Mouse (Mus musculus) neural tube, embryonic 14.5 days (tissue): ENCODE results near the gene Scn8a. TPM values are rescaled to one million over a fixed set of nuclear protein-coding genes. Genes with fewer than 3 reads are reported as not detected.
A peak's percentile ranks its signal among the peaks of the same experiment; 100 is the strongest.
"Not testable (repeated sequence)": the region's sequence is repeated elsewhere in the genome, so short reads cannot be mapped to it uniquely, and the experiment has no call there.

Experiments used
- ATAC-seq: fragments of 200-750 bp; cut with Nextera tagmentation; 2 replicates; pipeline ENCODE4 v1.8.0; 2017; ENCODE audit warnings: low read depth, mild to moderate bottlenecking, moderate TSS enrichment, moderate library complexity
- H3K27ac ChIP-seq: fragments of 300-500 bp; sonication (generic); 2 replicates; pipeline ENCODE4 v1.5.1; 2014; ENCODE audit warnings: low read depth, mild to moderate bottlenecking, control low read depth, low read length, moderate library complexity, mixed read lengths
- H3K27me3 ChIP-seq: fragments of 300-500 bp; sonication (generic); 2 replicates; pipeline ENCODE4 v1.6.1; 2014; ENCODE audit warnings: low read length; ENCODE audit not compliant: control insufficient read depth, insufficient read depth
- H3K36me3 ChIP-seq: fragments of 300-500 bp; sonication (generic); 2 replicates; pipeline ENCODE4 v1.6.1; 2014; ENCODE audit warnings: low read length, mixed read lengths; ENCODE audit not compliant: control insufficient read depth, insufficient read depth
- H3K4me1 ChIP-seq: fragments of 300-500 bp; sonication (generic); 2 replicates; pipeline ENCODE4 v1.6.1; 2014; ENCODE audit warnings: low read length; ENCODE audit not compliant: control insufficient read depth, insufficient read depth
- H3K4me2 ChIP-seq: fragments of 300-500 bp; sonication (generic); 2 replicates; pipeline ENCODE4 v1.6.1; 2014; ENCODE audit warnings: mild to moderate bottlenecking, low read depth, low read length, control low read depth
- H3K4me3 ChIP-seq: fragments of 300-500 bp; sonication (generic); 2 replicates; pipeline ENCODE4 v1.5.1; 2014; ENCODE audit warnings: low read depth, low read length, control low read depth, mixed read lengths
- H3K9ac ChIP-seq: fragments of 300-500 bp; sonication (generic); replicated peaks from 2 replicates; pipeline ENCODE4 v1.6.1; 2014; ENCODE audit warnings: low read depth, mild to moderate bottlenecking, control low read depth, low read length, mixed read lengths
- H3K9me3 ChIP-seq: fragments of 300-500 bp; sonication (generic); 2 replicates; pipeline ENCODE4 v1.6.1; 2016; ENCODE audit warnings: low read length; ENCODE audit not compliant: control insufficient read depth
- WGBS: fragments of 180-500 bp; shearing (Covaris S2); extraction: QIAGEN DNeasy Blood & Tissue Kit; methylation state at CpG from one replicate; pipeline ENCODE4 v1.1.7; 2014; 5-methylcytosine and 5-hydroxymethylcytosine counted together
- polyA plus RNA-seq: library from polyadenylated mRNA; unstranded; fragments of >200 nt; fragmentation: Nextera tagmentation; extraction: Ambion mirVana; gene quantifications from 2 replicates; pipeline ENCODE4 v1.2.1, GENCODE M21; 2014

Gene Scn8a
- polyA plus RNA-seq: 25.6 and 35.2 TPM in 2 replicates

GRCm38 (mm10) chr15:100869558-100869957 lies at the start of gene Scn8a:
Gene Scn8a (plus strand): TSS chr15:100869858.
- Histone ChIP-seq H3K27ac (peak within 1 kb of the TSS; percentile 64; the same call in 1 of the 2 replicates), H3K27me3 (no peaks in the 10 kb centered on the region; the same call in 1 of the 2 replicates), H3K9me3 (no peaks in the 10 kb centered on the region), H3K4me2 (peak within 1 kb of the TSS; percentile 45), H3K9ac (peak within 1 kb of the TSS; percentile 87), H3K4me1 (peaks cover 9% of the 10 kb centered on the region), H3K4me3 (peak within 1 kb of the TSS; percentile 85), H3K36me3 (no peaks in the 10 kb centered on the region)
- 67% methylated on average over 7 of the region's 7 CpGs for WGBS
- ATAC-seq: no peak

GRCm38 (mm10) chr15:100821824-100822223 lies 47.8 kb upstream of the Scn8a start:
- H3K27me3 ChIP-seq: no peaks in the 10 kb centered on the region
- H3K9me3 ChIP-seq: no peaks in the 10 kb centered on the region
- no peak overlapping the region for H3K27ac ChIP-seq
- ATAC-seq: no peak
- H3K4me3 ChIP-seq: no peak overlapping the region
- no peaks in the 10 kb centered on the region for H3K36me3 ChIP-seq
- no peak overlapping the region for H3K4me2 ChIP-seq
- no peak overlapping the region for H3K9ac ChIP-seq
- 62% methylated on average over 8 of the region's 8 CpGs for WGBS
- no peaks in the 10 kb centered on the region for H3K4me1 ChIP-seq

DNA sequence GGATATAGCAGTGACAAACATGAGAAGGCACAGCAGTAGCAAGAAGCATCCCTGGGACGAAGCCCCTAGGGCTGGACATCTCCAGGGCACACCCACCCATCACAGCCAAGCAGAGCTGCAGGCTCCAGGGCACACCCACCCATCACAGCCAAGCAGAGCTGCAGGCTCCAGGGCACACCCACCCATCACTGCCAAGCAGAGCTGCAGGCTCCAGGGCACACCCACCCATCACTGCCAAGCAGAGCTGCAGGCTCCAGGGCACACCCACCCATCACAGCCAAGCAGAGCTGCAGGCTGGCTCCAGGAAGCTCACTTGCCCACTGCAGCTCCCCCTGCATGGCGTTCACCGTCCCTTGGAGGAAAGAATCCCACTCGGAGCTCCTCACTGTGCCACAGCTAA lies 47.3 kb upstream of the Scn8a start:
- not testable (repeated sequence) for H3K4me2 ChIP-seq, ATAC-seq
- WGBS: 74% methylated on average over 4 of the region's 4 CpGs

GRCm38 (mm10) chr15:100825249-100825856 lies 44.3 kb upstream of the Scn8a start:
- H3K27me3 ChIP-seq: no peaks in the 10 kb centered on the region
- no peaks in the 10 kb centered on the region for H3K9me3 ChIP-seq
- H3K4me1 ChIP-seq: no peaks in the 10 kb centered on the region
- H3K4me2 ChIP-seq: peak overlapping the region; percentile 42
- no peaks in the 10 kb centered on the region for H3K36me3 ChIP-seq
- 21% methylated on average over 22 of the region's 26 CpGs for WGBS
- no peak overlapping the region for H3K4me3 ChIP-seq
- H3K27ac ChIP-seq: no peak overlapping the region
- H3K9ac ChIP-seq: no peak overlapping the region
- ATAC-seq: peak; percentile 63; the same call in 1 of the 2 replicates

More for the DNA sequence above, 47.3 kb upstream of the Scn8a start:
- not testable (repeated sequence) for H3K9ac ChIP-seq, H3K4me3 ChIP-seq, H3K4me1 ChIP-seq, H3K27ac ChIP-seq, H3K27me3 ChIP-seq, H3K9me3 ChIP-seq, H3K36me3 ChIP-seq

DNA sequence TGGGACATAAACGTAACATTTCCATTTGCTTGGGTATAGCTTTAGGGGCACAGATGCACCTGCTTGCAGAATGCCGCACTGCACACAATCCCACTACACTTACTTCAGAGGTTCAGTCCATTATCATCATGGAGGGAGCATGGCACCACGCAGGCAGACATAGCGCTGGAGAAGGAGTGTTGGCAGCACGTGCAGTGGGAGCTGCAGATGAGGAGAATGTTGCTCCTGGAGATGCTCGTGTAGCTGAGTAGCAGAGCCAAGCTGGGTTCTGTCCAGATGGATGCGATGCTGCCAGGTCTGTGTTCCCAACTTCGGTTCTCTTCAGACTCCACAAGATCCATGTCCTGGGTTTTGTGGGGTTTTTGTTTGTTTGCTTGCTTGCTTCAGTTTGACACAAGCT lies 43.6 kb upstream of the Scn8a start:
- Histone ChIP-seq H3K4me2 (no peak overlapping the region), H3K9ac (no peak overlapping the region), H3K4me1 (no peaks in the 10 kb centered on the region), H3K36me3 (no peaks in the 10 kb centered on the region), H3K27ac (no peak overlapping the region), H3K27me3 (no peaks in the 10 kb centered on the region), H3K4me3 (no peak overlapping the region), H3K9me3 (no peaks in the 10 kb centered on the region)
- WGBS: 84% methylated on average over 8 of the region's 8 CpGs
- ATAC-seq: no peak

DNA sequence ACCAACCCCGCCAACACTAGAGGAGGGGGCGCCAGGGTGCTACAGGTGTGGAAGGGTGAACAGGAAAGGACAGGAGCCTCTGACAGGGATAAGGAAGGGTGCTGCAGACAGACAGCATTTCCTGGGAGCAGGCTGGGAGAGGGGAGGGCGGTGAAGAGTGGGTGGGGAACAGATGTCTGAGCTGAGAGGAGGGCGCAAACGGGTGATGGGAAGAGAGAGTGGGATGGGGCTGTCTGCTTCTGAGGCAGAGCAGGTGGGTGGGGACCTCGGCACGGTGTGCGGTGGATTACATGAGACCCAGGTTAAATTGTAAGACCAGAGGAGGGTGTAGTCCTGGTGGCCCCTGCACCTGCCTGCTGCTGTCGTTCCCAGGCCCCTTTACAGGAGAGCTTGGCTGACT lies 39.9 kb upstream of the Scn8a start:
- no peaks in the 10 kb centered on the region for H3K4me1 ChIP-seq
- no peaks in the 10 kb centered on the region for H3K27me3 ChIP-seq
- ATAC-seq: no peak
- H3K9me3 ChIP-seq: no peaks in the 10 kb centered on the region
- no peak overlapping the region for H3K9ac ChIP-seq
- no peaks in the 10 kb centered on the region for H3K36me3 ChIP-seq
- H3K27ac ChIP-seq: no peak overlapping the region
- H3K4me2 ChIP-seq: no peak overlapping the region
- no peak overlapping the region for H3K4me3 ChIP-seq
- WGBS: 86% methylated on average over 9 of the region's 9 CpGs

DNA sequence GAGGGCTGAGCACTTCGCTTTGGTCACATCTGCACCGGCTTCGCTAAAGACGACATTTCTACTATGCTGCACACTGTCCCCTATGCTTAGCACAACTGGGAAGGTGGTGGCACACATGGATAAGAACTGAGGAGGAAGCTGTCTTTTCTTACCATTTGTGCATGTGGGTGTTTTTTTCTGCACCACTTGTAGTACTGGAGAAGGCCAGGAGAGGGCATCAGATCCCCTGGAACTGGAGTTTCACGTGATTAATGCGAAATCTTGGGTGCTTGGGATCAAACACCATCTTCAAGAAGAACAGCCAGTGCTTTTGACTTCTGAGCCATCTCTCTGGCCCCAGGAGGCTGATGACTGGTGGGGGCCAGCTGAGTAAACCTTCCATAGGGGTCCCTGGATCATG lies 39.0 kb upstream of the Scn8a start:
- Histone ChIP-seq H3K4me2 (no peak overlapping the region), H3K9me3 (no peaks in the 10 kb centered on the region), H3K4me1 (no peaks in the 10 kb centered on the region), H3K27me3 (no peaks in the 10 kb centered on the region), H3K36me3 (no peaks in the 10 kb centered on the region), H3K27ac (no peak overlapping the region), H3K4me3 (no peak overlapping the region), H3K9ac (no peak overlapping the region)
- ATAC-seq: no peak
- 55% methylated on average over 6 of the region's 6 CpGs for WGBS

DNA sequence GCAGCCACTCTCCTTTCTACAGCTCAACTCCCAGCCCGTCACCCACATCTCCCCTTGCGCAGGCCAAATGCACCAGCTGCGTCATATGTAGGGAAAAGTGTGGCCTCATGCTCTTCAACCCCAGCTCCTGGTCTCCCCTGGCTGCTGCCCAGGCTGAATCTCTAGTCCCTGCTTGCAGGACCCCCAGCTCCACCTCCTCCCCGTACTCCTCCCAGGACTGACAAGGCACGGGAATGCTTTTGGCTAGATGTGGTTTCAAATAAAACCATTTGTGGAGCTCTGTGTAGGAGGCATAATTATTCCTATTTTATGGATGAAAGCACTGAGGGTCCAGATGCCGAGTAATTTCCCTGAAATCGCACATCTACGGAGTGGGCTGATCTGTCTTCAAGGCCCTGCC lies 37.5 kb upstream of the Scn8a start:
- no peaks in the 10 kb centered on the region for H3K36me3 ChIP-seq
- WGBS: 77% methylated on average over 8 of the region's 8 CpGs
- ATAC-seq: no peak

GRCm38 (mm10) chr15:100832784-100833183 lies 36.9 kb upstream of the Scn8a start:
- Histone ChIP-seq H3K9ac (no peak overlapping the region), H3K27me3 (no peaks in the 10 kb centered on the region), H3K36me3 (no peaks in the 10 kb centered on the region), H3K4me3 (no peak overlapping the region), H3K4me1 (no peaks in the 10 kb centered on the region), H3K9me3 (no peaks in the 10 kb centered on the region), H3K27ac (no peak overlapping the region), H3K4me2 (no peak overlapping the region)
- no peak for ATAC-seq
- 26% methylated on average over 7 of the region's 7 CpGs for WGBS

More for the DNA sequence above, 37.5 kb upstream of the Scn8a start:
- H3K9me3 ChIP-seq: no peaks in the 10 kb centered on the region
- H3K27ac ChIP-seq: no peak overlapping the region
- no peak overlapping the region for H3K9ac ChIP-seq
- no peak overlapping the region for H3K4me3 ChIP-seq
- H3K27me3 ChIP-seq: no peaks in the 10 kb centered on the region
- no peak overlapping the region for H3K4me2 ChIP-seq
- H3K4me1 ChIP-seq: no peaks in the 10 kb centered on the region
